Mouse (Mus musculus) midbrain, embryonic 12.5 days (tissue): ENCODE data around the gene Smim14. TPM values are rescaled to one million over a fixed set of nuclear protein-coding genes. Genes with fewer than 3 reads are reported as not detected.
"Not testable (repeated sequence)": the region's sequence is repeated elsewhere in the genome, so short reads cannot be mapped to it uniquely, and the experiment has no call there.

ENCODE experiments used
- ATAC-seq: fragments of 200-750 bp; cut with Nextera tagmentation; 2 replicates; pipeline ENCODE4 v1.8.0; 2017; ENCODE audit warnings: low read depth, moderate TSS enrichment, moderate library complexity; ENCODE audit not compliant: low FRiP score
- H3K27ac ChIP-seq: fragments of 300-500 bp; sonication (generic); replicated peaks from 2 replicates; pipeline ENCODE4 v1.5.1; 2016; ENCODE audit warnings: mild to moderate bottlenecking
- H3K27me3 ChIP-seq: fragments of 300-500 bp; sonication (generic); 2 replicates; pipeline ENCODE4 v1.6.1; 2016; ENCODE audit warnings: mild to moderate bottlenecking
- H3K36me3 ChIP-seq: fragments of 300-500 bp; sonication (generic); 2 replicates; pipeline ENCODE4 v1.6.1; 2016
- H3K4me1 ChIP-seq: fragments of 300-500 bp; sonication (generic); 2 replicates; pipeline ENCODE4 v1.6.1; 2016
- H3K4me2 ChIP-seq: fragments of 300-500 bp; sonication (generic); replicated peaks from 2 replicates; pipeline ENCODE4 v1.6.1; 2016; ENCODE audit warnings: mild to moderate bottlenecking, moderate library complexity
- H3K4me3 ChIP-seq: fragments of 300-500 bp; sonication (generic); 2 replicates; pipeline ENCODE4 v1.5.1; 2016; ENCODE audit warnings: mild to moderate bottlenecking
- H3K9ac ChIP-seq: fragments of 300-500 bp; sonication (generic); replicated peaks from 2 replicates; pipeline ENCODE4 v1.6.1; 2016; ENCODE audit warnings: mild to moderate bottlenecking, moderate library complexity
- H3K9me3 ChIP-seq: fragments of 300-500 bp; sonication (generic); 2 replicates; pipeline ENCODE4 v1.6.1; 2016; ENCODE audit warnings: mild to moderate bottlenecking
- WGBS: fragments of 180-500 bp; shearing (Covaris S2); methylation state at CpG from one replicate; pipeline ENCODE4 v1.1.7; 2016; 5-methylcytosine and 5-hydroxymethylcytosine counted together
- polyA plus RNA-seq: library from polyadenylated mRNA; unstranded; fragments of >200 nt; fragmentation: Nextera tagmentation; extraction: Ambion mirVana; gene quantifications from 2 replicates; pipeline ENCODE4 v1.2.1, GENCODE M21; 2016

Gene Smim14
- polyA plus RNA-seq, 1 experiment from 2014 or later: 117 TPM

DNA sequence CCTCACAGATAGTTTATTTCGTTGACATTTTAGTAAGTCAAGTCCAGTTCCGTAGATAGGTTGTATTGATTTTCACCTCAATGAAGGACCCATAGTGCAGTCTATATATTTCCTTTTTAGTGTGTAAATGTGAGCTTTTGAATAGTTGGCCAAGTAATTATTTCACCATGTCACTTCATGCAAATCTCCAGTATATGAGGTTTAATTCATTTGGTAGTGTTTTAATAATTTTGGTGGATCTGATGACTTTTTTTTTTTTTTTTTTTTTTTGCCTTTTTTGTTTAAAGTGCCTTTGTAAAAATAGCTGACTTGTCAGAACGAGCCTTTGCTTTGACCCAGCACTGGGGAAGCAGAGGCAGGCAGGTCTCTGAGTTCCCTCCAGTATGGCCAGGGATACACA, 2.8 kb upstream of the Smim14 start:
- no peak overlapping the region for H3K4me2 ChIP-seq
- no peaks in the 10 kb centered on the region for H3K27me3 ChIP-seq
- WGBS: 93% methylated on average over 3 of the region's 3 CpGs
- H3K4me1 ChIP-seq: peaks cover 20% of the 10 kb centered on the region
- no peaks in the 10 kb centered on the region for H3K36me3 ChIP-seq
- no peak overlapping the region for H3K4me3 ChIP-seq
- H3K27ac ChIP-seq: no peak overlapping the region
- H3K9ac ChIP-seq: no peak overlapping the region
- no peaks in the 10 kb centered on the region for H3K9me3 ChIP-seq
- no peak for ATAC-seq

- Histone ChIP-seq H3K4me3 (peak overlapping the region; percentile 26; the same call in 1 of the 2 replicates), H3K27me3 (no peaks in the 10 kb centered on the region), H3K9ac (0 out of 2 replicates have a peak overlapping the region, but pooled peaks have one; percentile 28), H3K4me2 (peak overlapping the region; percentile 51), H3K27ac (no peak overlapping the region), H3K9me3 (no peaks in the 10 kb centered on the region), H3K36me3 (no peaks in the 10 kb centered on the region), H3K4me1 (peaks cover 20% of the 10 kb centered on the region)
- 20% methylated on average over 4 of the region's 4 CpGs for WGBS
- no peak for ATAC-seq
Observed at GRCm38 (mm10) chr5:65538829-65539228, 1.8 kb upstream of the Smim14 start.

- 2% methylated on average over 4 of the region's 4 CpGs for WGBS
- Histone ChIP-seq H3K36me3 (no peaks in the 10 kb centered on the region), H3K9me3 (no peaks in the 10 kb centered on the region), H3K9ac (peak overlapping the region; percentile 99), H3K4me3 (peak overlapping the region; percentile 93), H3K27ac (peak overlapping the region; percentile 99), H3K4me1 (peaks cover 20% of the 10 kb centered on the region), H3K4me2 (peak overlapping the region; percentile 60), H3K27me3 (no peaks in the 10 kb centered on the region)
- ATAC-seq: no peak
Observed at GRCm38 (mm10) chr5:65538121-65538520, 1.1 kb upstream of the Smim14 start.

- WGBS: under 1% methylated on average over 49 of the region's 59 CpGs
- Histone ChIP-seq H3K36me3 (no peaks in the 10 kb centered on the region), H3K4me2 (peak overlapping the region; percentile 60), H3K27ac (peak overlapping the region; percentile 99), H3K9ac (peak overlapping the region; percentile 99), H3K9me3 (no peaks in the 10 kb centered on the region), H3K27me3 (no peaks in the 10 kb centered on the region), H3K4me1 (peaks cover 20% of the 10 kb centered on the region), H3K4me3 (peak overlapping the region; percentile 93)
- ATAC-seq: peak; percentile 81
Observed at GRCm38 (mm10) chr5:65537420-65538071, 562 bp upstream of the Smim14 start.

GRCm38 (mm10) chr5:65536068-65536465, 917 bp downstream of the Smim14 start:
- H3K36me3 ChIP-seq, H3K9me3 ChIP-seq, H3K27me3 ChIP-seq, ATAC-seq: not testable (repeated sequence)
- H3K4me3 ChIP-seq: peak overlapping the region; percentile 93
- H3K4me2 ChIP-seq: peak overlapping the region; percentile 60
- H3K9ac ChIP-seq: peak overlapping the region; percentile 99
- WGBS: 89% methylated on average over 10 of the region's 10 CpGs
- peaks cover 20% of the 10 kb centered on the region for H3K4me1 ChIP-seq
- H3K27ac ChIP-seq: peak overlapping the region; percentile 99

DNA sequence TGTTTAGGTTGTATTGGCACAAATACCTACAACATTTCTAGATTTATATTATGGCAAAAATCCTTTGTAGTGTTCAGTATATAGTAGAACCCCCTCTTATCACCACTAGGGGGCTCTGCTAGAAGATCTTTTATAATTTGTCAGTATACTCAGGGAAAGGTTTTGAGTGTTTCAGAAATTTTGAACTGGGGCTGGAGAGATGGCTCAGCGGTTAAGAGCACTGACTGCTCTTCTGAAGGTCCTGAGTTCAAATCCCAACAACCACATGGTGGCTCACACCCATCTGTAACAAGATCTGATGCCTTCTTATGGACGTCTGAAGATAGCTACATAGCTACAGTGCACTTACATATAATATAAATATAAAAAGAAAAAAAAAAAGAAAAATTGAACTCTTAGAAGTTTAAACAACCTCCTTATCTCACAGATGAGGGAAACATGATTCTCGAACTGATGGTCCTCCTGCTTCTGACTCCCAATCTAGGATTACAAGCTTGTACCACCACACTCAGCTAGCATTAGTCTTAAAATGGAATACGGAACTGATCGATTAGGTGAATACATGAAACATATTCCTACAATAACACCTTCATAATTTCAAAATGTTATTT, 1.4 kb downstream of the Smim14 start:
- Histone ChIP-seq H3K36me3 (no peaks in the 10 kb centered on the region), H3K9ac (no peak overlapping the region), H3K4me1 (peaks cover 20% of the 10 kb centered on the region), H3K27ac (no peak overlapping the region), H3K4me2 (no peak overlapping the region), H3K9me3 (no peaks in the 10 kb centered on the region), H3K27me3 (no peaks in the 10 kb centered on the region), H3K4me3 (no peak overlapping the region)
- ATAC-seq: no peak
- WGBS: 79% methylated on average over 5 of the region's 5 CpGs

- Histone ChIP-seq H3K4me2 (no peak overlapping the region), H3K4me3 (no peak overlapping the region), H3K4me1 (peaks cover 16% of the 10 kb centered on the region), H3K9me3 (no peaks in the 10 kb centered on the region), H3K27ac (no peak overlapping the region), H3K27me3 (no peaks in the 10 kb centered on the region), H3K36me3 (no peaks in the 10 kb centered on the region), H3K9ac (no peak overlapping the region)
- WGBS: 67% methylated on average over 4 of the region's 4 CpGs
- ATAC-seq: no peak
Observed at GRCm38 (mm10) chr5:65534496-65534895, 2.5 kb downstream of the Smim14 start.

GRCm38 (mm10) chr5:65531283-65531682, 5.7 kb downstream of the Smim14 start:
- H3K9me3 ChIP-seq: no peaks in the 10 kb centered on the region
- peaks cover 9% of the 10 kb centered on the region for H3K27me3 ChIP-seq
- H3K9ac ChIP-seq: no peak overlapping the region
- WGBS: 68% methylated on average over 3 of the region's 3 CpGs
- no peaks in the 10 kb centered on the region for H3K36me3 ChIP-seq
- H3K4me3 ChIP-seq: no peak overlapping the region
- H3K4me2 ChIP-seq: no peak overlapping the region
- no peak for ATAC-seq
- peaks cover 8% of the 10 kb centered on the region for H3K4me1 ChIP-seq
- H3K27ac ChIP-seq: no peak overlapping the region

DNA sequence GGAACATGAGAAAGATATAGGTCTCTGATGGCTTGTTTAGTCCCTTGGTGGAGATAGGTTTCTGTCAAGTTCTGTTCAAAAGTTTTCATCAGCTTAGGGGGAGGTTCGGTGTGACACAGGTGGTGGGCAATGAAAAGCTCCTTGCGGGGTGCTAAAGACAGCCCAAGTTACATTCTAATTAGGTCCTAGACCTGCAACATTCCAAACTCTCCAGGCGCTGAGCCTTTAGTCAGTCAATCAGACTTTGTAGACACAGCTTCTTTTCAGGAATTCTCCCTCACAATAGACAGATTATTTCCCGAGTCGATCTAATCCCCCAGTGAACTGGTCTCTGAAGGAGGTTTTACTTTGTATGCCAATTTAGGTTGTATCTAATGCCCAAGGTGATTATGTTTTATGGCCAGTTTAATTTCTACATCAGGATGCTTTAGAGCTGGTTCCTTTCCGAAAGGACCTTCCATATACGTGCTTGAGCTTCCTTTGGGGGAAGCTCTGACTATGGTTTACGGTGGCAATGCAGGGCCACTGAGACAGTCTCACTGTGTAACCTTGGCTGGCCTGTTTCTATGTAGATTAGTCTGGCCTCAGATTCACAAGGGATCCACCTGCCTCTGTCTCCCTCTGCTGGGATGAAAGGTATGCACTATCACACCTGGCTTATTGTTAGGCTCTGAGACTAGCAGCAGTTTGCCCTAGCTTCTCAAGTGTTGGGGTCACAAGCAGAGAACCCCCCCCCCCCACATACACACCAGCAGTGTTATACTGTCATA, 11.1 kb downstream of the Smim14 start:
- Histone ChIP-seq H3K4me3 (no peak overlapping the region), H3K36me3 (no peaks in the 10 kb centered on the region), H3K27ac (no peak overlapping the region), H3K9ac (no peak overlapping the region), H3K4me2 (no peak overlapping the region; the same call in 1 of the 2 replicates), H3K4me1 (peaks cover 12% of the 10 kb centered on the region), H3K27me3 (peaks cover 9% of the 10 kb centered on the region), H3K9me3 (no peaks in the 10 kb centered on the region)
- ATAC-seq: no peak
- 2% methylated on average over 8 of the region's 8 CpGs for WGBS

GRCm38 (mm10) chr5:65524831-65525230, 12.2 kb downstream of the Smim14 start:
- peaks cover 12% of the 10 kb centered on the region for H3K4me1 ChIP-seq
- H3K27ac ChIP-seq: no peak overlapping the region
- H3K9me3 ChIP-seq: no peaks in the 10 kb centered on the region
- no peak overlapping the region for H3K4me3 ChIP-seq
- H3K4me2 ChIP-seq: no peak overlapping the region
- WGBS: 59% methylated on average over 4 of the region's 4 CpGs
- no peak overlapping the region for H3K9ac ChIP-seq
- peaks cover 9% of the 10 kb centered on the region for H3K27me3 ChIP-seq
- no peak for ATAC-seq
- H3K36me3 ChIP-seq: no peaks in the 10 kb centered on the region

GRCm38 (mm10) chr5:65521803-65522202, 15.2 kb downstream of the Smim14 start:
- H3K36me3 ChIP-seq: no peaks in the 10 kb centered on the region
- no peak overlapping the region for H3K9ac ChIP-seq
- 88% methylated on average over 1 of the region's 1 CpGs for WGBS
- no peak for ATAC-seq
- H3K4me3 ChIP-seq: no peak overlapping the region
- H3K4me2 ChIP-seq: no peak overlapping the region
- H3K27me3 ChIP-seq: no peaks in the 10 kb centered on the region; the same call in 1 of the 2 replicates
- H3K4me1 ChIP-seq: peaks cover 9% of the 10 kb centered on the region
- no peak overlapping the region for H3K27ac ChIP-seq
- no peaks in the 10 kb centered on the region for H3K9me3 ChIP-seq

DNA sequence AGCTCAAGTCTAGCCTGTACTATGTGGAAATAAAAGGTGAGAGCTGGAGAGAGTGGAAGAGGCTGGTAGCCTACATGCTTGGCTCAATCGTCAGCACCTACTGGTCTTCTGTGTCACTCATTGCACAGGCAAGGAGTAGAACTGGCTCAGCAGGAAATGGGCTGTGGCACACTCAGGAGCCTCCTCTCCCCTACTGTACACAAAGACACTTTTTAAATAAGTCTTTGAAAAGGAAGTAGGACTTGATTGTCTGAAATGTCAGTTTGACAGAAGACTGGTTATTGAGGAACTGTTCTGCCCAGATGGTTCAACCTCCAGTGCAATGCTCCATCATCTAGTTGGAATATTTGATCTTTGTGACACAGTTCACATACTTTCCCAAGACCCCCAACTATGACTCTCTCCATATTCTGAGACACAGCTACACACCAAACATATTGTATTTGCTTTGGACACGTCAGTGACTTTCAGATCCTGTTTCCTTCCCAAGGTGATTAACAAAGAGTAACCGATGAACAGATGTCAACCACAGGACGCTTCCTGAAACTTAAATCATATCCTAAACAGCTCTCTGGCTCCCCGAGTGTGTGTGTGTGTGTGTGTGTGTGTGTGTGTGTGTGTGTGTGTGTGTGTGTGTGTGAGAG, 22.2 kb downstream of the Smim14 start:
- Histone ChIP-seq H3K9me3 (no peaks in the 10 kb centered on the region), H3K4me3 (no peak overlapping the region), H3K27me3 (no peaks in the 10 kb centered on the region), H3K36me3 (no peaks in the 10 kb centered on the region), H3K9ac (no peak overlapping the region), H3K4me2 (no peak overlapping the region), H3K4me1 (no peaks in the 10 kb centered on the region), H3K27ac (no peak overlapping the region)
- no peak for ATAC-seq
- 78% methylated on average over 5 of the region's 5 CpGs for WGBS
